Mouse (Mus musculus) ES-E14 (cell line): ENCODE measurements around the gene Olfr987.
"Not testable (repeated sequence)": the region's sequence is repeated elsewhere in the genome, so short reads cannot be mapped to it uniquely, and the experiment has no call there.

Experiments
- CHD2 ChIP-seq: IDR thresholded peaks from 2 replicates; pipeline ENCODE4 v1.6.1; 2014; ENCODE audit warnings: mild to moderate bottlenecking, low read depth, low read length, inconsistent platforms
- HCFC1 ChIP-seq: IDR thresholded peaks from 2 replicates; pipeline ENCODE4 v1.6.1; 2012; ENCODE audit warnings: low read length, inconsistent platforms, borderline replicate concordance; ENCODE audit not compliant: insufficient read depth
- ZC3H11A ChIP-seq: IDR thresholded peaks from 2 replicates; pipeline ENCODE4 v1.6.1; 2012; ENCODE audit warnings: low read depth, mild to moderate bottlenecking, inconsistent platforms, low read length, borderline replicate concordance
- ZNF384 ChIP-seq: IDR thresholded peaks from 2 replicates; pipeline ENCODE4 v1.6.1; 2012; ENCODE audit warnings: low read depth, low read length, inconsistent platforms

GRCm38 (mm10) chr2:85363127-85363526 lies 24.0 kb upstream of the Olfr987 start, which contains the start of gene Olfr988:
- not testable (repeated sequence) for TF ChIP-seq HCFC1, CHD2, ZNF384, ZC3H11A
